Mouse (Mus musculus) frontal cortex, postnatal 36 days (tissue): ENCODE data around the gene Rbck1.
"Not testable (repeated sequence)": the region's sequence is repeated elsewhere in the genome, so short reads cannot be mapped to it uniquely, and the experiment has no call there.

Source experiments
- DNase-seq, 2 experiments: peaks; one replicate each; pipeline ENCODE4 v3.0.0; 2022; ENCODE audit warnings: low spot score in 2 of 2

The Rbck1 gene

DNA sequence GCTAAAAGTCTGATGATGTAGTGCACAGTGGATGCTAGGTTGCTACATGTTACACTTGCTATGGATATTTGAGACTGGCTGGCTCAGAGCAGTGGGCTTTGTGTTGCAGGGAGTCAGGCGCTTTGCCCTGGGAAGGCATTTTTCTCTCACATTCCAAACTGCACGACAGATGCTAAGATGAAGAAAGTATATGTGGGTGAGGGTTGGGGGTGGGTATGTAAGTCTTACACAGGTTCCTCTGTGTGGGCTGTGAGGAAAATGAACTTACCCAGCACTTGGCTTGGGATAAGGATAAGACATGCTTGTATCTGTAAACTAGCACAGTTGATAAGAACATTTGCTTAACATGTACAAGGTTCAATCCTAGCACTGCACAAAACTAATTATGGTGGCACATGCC lies 29.6 kb downstream of the Rbck1 start:
- peak; percentile 37 to 50 for DNase-seq

- DNase-seq = no peak
Observed at GRCm38 (mm10) chr2:152294541-152294940, 37.9 kb downstream of the Rbck1 start.

DNA sequence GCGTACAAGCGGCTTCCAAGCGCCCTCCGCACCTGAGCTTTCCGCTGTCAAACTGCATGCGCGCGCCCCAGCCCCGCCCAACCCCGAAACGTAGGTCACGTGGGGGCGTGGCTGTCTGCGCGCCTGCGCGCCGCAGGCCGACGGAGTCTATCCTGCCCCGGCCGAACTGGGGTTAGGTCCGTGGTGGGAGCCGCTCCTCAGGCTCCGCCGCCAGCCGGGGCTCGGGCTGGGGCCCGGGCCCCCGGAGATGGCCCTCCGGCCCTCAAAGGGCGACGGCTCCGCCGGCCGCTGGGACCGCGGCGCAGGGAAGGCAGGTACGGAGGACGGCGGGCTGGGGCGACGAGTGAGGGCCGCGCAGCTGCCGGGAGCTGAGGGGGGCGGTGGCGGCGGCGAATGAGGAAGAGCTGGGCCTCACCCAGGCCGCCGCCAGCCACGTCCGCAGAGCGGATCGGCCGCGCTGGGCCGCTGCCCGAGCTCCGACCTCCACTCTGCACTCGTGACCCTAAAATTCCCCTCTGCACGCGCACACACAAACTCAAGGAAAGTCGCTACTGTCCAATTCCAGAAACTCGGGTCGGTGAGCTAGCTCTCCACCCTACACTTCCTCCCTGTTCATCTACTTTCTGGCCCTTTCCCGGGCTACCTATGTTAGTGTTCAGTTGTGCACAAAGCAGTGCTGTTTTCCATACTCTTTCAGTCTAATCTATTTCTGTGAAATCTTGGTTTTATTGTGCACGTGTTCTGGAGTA lies 38.6 kb downstream of the Rbck1 start, which contains the start of gene Tbc1d20:
Tbc1d20 (plus strand) TSS at position 102 of the 749 bp plus-strand sequence.
- DNase-seq = peak; percentile 90 to 92

GRCm38 (mm10) chr2:152293179-152293726 lies 39.2 kb downstream of the Rbck1 start:
- DNase-seq = no peak

- DNase-seq = no peak
Observed at GRCm38 (mm10) chr2:152292475-152292874, 40.0 kb downstream of the Rbck1 start.

- DNase-seq = not testable (repeated sequence)
Observed at GRCm38 (mm10) chr2:152289623-152290022, 42.8 kb downstream of the Rbck1 start.

DNA sequence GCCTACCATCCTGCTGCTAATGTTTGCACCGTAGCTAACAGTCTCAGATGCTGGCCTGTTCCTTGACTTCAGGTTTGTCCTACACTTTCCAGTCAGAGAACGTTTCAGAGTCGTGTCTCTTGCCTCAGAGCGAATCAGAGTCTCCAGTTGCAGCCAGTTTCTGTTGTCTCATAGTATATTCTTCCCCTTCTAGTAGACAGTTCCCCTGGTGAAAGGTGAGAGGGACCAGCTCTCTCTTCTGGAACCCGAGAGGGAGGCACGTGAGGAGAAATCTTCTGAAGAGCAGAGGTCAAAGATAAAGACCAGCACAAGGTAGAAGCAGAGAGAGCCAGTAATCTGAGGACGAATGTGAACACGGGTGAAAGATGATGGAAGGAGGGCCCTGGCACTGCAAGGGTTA lies 44.4 kb downstream of the Rbck1 start:
- no peak for DNase-seq

DNA sequence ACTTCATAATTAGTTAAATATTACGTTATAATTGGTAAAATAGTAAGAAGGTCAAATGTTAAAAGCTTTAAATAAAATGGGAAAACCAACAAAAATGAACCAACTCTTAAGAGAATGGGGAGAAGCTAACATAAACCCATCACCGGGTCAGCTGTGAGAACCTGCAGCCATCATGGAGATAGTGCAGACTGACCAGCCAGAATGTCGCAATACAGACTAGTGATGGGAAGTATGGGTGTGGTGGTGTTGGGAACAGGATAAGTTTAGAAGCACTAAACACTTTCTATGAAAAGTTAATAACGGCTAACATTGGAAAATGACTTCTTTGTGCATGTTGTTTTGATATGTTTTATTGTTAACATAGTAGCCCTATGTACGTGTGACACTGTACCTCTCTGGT lies 44.9 kb downstream of the Rbck1 start:
- no peak for DNase-seq

DNA sequence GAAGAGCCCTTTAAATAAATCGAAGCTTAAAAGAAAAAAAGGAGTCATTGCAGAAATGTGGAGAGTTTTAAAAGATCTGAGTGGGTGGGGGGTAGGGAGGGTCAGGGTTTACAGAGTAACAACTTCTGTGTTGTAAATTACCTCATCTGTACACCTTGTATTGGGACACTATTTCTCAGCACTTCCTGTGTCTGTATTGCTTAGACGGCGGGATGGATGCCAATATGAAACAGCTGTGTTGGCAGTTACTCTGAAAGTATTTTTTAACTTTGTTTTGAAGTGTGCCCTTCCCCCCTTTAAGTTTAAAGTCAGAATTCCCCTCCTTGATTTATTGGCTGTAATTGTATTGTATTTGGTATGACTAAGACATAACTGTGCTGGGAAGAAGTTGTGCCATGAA lies 51.0 kb downstream of the Rbck1 start:
- no peak for DNase-seq

- no peak for DNase-seq
Observed at GRCm38 (mm10) chr2:152273639-152274038, 58.8 kb downstream of the Rbck1 start.
